Mouse (Mus musculus): ENCODE measurements around the gene Zbtb43.

The Zbtb43 gene

DNA sequence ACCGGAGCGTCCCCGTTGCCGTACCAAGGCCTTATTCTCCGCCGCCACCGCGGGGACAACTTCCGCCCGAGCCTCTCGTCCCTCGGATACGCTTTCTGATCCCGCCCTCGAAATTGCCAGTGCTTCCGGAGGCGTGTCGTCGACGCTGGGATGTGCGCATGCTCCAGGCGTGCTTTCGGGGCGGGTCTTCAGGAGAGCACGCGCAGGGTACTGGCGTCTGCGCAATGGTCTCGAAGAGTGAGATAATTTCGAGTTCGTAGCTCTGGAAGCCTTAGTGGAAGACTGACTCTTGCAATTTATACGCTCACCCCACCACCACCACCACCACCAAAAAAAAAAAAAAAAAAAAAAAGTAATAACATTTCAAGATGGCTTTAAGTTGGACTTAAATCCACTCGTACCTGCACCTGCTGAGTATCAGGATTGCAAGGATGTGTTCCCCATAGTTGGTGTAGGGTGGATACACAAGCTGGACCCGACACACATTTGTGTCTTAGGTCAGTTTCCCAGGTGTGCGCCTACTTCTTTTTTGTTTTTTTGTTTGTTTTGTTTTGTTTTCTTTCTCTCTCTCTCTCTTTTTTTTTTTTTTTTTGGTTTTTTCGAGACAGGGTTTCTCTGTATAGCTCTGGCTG lies at the start of gene Zbtb43:
TSS of gene Zbtb43 (minus strand) at position 94 of the 632 bp plus-strand sequence.
- peak; percentile 98 for DNase-seq (ENCODE audit: low read depth, low spot score)

GRCm38 (mm10) chr2:33515856-33516255 lies 47.5 kb upstream of the Zbtb43 start:
- DNase-seq (ENCODE audit: low read depth, low spot score): no peak

DNA sequence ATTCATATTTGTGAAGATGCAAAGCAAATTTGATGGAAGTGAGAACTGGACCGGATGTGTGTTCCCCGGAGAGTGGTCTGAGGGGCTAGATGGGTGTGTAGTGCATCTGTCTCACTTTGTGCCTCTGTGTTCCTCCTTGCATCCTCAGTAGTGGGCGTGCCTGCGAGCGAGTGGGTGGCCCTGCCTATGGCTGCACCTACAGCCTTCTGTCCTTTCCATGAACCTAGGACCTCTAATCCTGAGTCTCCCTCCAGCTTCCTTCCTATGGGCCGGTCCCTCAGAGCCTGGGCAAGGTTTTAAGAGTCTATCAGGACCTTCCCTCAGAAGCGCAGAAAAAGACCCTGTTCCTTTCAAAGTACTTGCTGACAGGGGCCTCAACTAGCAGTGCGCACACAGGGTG lies 47.1 kb upstream of the Zbtb43 start:
- no peak for DNase-seq (ENCODE audit: low read depth, low spot score)

DNA sequence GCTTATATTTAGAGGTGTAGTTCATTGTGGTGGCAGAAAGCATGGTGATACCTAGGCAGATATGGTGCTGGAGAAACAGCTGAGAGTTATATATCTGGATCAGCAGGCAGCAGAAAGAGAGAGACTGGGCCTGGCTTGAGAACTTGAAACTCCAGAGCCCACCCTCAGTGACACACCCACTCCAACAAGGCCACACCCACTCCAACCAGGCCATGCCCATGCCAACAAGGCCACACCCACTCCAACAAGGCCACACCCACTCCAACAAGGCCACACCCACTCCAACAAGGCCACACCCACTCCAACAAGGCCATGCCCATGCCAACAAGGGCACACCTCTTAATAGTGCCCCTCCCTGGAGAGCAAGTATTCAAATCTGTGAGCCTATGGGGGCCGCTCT lies 42.4 kb upstream of the Zbtb43 start:
- DNase-seq (ENCODE audit: low read depth, low spot score): no peak

GRCm38 (mm10) chr2:33502602-33503001 lies 34.2 kb upstream of the Zbtb43 start:
- no peak for DNase-seq (ENCODE audit: low read depth, low spot score)

DNA sequence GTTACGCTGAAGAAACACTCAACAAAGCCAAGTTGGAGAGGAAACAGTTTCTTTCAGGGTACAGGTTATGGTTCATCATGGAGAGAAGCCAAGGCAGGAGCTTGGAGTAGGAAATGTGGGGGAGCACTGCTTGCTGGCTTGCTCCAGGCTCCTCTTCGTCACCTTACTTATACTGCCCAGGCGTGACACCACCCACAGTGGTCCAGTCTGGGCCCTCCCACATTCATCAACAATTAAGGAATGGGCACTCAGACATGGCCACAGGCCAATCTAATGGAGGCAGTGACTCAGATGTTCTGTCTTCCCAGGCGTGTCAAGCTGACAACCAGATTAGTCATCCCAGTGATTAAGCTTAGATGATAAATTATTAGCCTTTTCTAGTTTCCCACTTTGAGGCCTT lies 29.9 kb upstream of the Zbtb43 start:
- DNase-seq (ENCODE audit: low read depth, low spot score): peak; percentile 66

DNA sequence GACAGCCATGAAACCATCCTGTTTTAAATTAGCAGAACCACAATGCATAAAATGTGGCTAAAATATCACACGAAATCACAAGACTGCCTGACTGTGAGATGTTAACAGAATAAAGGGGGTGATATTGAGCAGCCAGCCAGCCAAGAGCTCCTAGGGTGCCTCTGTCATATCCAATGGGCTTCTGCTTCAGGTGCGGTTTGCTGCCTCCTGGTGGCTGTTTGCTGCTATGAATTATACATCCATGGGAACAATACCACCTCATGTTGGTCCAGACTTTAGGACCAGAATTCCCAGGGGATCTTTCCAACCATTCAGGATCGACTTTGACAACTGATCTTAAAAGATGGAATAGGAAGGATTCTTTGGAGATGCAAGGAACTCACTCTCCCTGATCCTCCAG lies 27.3 kb upstream of the Zbtb43 start:
- no peak for DNase-seq (ENCODE audit: low read depth, low spot score)

- no peak for DNase-seq (ENCODE audit: low read depth, low spot score)
Measured at GRCm38 (mm10) chr2:33492041-33492440, 23.7 kb upstream of the Zbtb43 start.

GRCm38 (mm10) chr2:33489565-33489964 lies 21.2 kb upstream of the Zbtb43 start:
- DNase-seq (ENCODE audit: low read depth, low spot score): peak; percentile 71

- no peak for DNase-seq (ENCODE audit: low read depth, low spot score)
Measured at GRCm38 (mm10) chr2:33487332-33487731, 19.0 kb upstream of the Zbtb43 start.

DNA sequence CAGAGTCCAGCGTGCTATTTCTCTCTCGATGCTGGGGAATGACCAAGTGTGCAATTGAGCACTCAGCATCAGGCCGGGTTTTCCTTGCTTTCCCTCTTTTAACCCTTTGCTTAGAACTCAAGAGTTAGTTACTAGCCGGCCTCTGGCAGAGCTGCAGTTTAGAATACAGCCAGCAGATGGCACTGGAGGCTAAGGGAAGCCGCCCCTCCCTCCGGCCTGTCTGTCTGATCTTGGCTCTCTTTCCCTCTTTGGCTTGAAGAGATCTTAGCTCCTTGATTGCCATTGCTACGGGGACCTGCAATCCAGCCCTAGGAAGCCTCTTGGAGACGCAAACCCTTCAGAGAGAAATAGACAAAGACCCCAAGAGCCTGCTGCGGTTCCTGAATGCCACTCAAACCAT lies 18.5 kb upstream of the Zbtb43 start:
- peak; percentile 78 for DNase-seq (ENCODE audit: low read depth, low spot score)

DNA sequence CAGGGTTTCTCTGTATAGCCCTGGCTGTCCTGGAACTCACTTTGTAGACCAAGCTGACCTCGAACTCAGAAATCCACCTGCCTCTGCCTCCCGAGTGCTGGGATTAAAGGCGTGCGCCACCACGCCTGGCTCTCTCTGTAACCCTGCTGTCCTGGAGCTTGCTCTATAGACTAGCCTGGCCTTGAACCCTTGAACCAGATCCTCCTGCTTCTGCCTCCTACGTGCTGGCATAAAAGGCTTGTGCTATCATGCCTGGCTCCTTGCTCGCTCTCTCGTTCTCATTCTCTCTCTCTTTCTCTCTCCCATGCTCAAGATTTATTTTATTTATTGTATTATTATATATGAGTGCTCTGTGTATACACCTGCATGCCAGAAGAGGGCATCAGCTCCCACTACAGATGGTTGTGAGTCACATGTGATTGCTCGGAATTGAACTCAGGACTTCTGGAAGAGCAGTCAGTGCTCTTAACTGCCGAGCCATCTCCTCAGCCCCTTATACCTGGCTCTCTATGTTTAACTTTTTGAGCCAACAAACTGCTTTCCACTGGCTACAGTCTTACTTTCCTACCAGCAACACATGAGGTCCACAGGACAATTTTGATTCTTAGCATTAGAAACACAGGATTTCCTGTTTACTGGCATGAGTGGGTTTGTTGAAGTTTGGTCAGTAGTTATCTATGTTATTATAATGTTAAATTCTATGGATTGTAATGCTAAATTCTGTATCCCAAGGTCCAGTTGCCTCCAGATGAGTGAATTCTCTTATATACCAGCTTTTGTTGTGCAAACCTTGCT lies 9.8 kb upstream of the Zbtb43 start:
- DNase-seq (ENCODE audit: low read depth, low spot score): no peak

GRCm38 (mm10) chr2:33475961-33476360 lies 7.6 kb upstream of the Zbtb43 start:
- peak; percentile 89 for DNase-seq (ENCODE audit: low read depth, low spot score)

DNA sequence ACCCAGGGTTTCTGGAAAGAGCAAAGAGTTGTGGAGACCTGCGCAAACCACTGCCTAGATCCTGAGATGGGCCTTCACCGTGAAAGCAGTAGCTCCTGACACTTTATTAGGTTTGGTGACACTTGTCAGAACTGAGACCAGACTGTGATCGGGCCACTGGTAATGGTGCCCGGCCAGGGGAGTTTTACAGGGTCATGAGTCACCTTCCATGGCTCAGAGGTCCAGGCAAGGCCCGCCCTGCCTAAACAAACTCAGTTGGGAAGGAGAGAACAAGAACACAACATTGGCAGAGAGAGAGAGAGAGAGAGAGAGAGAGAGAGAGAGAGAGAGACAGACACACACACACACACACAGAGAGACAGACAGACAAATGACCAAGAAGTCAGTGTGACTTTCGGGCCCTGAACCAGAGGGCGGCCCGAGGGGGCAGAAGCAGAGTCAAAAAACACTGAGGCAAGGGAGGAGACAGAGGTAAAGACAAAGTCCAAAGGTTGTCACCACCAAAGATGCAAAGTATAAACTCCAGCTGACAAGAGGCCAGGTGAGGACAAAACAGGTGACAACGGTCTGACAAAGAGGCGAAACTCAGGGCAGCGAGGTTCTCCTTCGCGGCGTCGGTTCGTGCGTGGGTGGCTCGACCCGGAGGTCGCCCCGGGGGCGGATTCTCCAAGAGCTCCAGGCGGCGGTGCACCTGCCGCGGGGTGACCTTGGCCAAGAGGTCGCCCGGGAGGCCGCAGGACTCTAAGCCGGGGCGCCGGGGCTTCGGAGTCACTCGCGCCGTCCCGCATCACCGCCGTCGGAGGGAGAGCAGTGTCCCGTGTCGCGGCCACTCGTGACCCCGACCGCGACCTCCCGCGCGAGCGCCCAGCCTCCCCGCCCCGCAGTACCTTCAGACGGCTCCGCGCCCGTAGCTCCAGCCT lies 553 bp downstream of the Zbtb43 start:
- no peak for DNase-seq (ENCODE audit: low read depth, low spot score)

DNA sequence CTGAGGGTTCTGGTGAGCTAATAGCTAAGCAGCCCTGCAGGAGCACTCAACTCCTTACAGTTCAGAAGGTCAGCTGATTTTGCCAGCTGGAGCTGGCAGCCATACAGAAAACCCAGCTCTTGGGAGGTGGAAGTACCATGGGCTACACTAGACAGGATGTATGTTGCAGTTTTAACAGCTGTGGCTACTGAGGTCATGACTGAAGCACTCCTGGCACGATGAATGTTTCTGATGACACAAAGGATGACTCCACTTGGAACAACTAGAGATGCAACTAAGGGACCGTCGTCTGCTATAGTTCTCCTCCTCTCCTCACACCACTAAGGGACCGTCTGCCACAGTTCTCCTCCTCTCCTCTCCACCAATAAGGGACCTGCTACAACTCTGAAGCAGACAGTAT lies 2.4 kb downstream of the Zbtb43 start:
- peak; percentile 50 for DNase-seq (ENCODE audit: low read depth, low spot score)

- peak; percentile 53 for DNase-seq (ENCODE audit: low read depth, low spot score)
Measured at GRCm38 (mm10) chr2:33465215-33465614, 3.1 kb downstream of the Zbtb43 start.

- DNase-seq (ENCODE audit: low read depth, low spot score): no peak
Measured at GRCm38 (mm10) chr2:33462066-33462465, 6.3 kb downstream of the Zbtb43 start.

DNA sequence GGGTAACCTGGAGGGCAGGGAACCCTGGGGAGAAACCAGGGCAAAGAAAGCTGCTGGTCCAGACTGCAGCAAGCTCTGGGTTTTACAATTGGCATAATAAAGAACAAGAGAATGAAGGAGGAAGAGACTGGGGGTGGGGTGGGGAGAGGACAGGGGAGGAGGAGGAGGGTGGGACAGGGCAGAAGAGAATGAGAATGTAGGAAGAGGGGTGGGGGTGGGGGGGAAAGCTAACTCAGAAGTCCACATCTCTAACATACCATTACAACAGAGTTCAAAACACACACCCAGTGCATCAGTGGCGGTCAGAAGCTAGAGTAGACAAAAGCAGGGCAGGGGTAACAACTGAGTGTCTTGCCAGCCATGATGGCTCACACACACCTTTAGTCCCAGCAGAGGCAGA lies 7.3 kb downstream of the Zbtb43 start:
- no peak for DNase-seq (ENCODE audit: low read depth, low spot score)

DNA sequence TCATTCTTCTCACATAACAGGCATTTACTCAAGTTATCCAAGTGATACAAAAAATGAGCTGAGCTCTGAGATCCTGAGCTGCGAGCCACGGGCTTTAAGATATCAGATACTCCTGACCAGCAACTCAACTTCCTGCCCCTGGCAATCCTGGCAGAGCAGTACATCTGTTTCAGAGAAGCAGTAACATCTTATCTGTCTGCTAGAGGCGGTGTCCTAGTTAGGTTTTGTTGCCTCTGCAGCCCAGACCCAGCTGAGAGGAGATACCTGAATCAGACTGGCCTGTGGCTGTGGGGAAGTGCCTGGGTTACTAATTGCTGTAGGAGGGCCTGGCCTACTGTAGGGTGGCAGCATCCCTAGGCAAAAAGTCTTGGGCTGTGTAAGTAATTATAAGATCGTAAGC lies 8.7 kb downstream of the Zbtb43 start:
- no peak for DNase-seq (ENCODE audit: low read depth, low spot score)

DNA sequence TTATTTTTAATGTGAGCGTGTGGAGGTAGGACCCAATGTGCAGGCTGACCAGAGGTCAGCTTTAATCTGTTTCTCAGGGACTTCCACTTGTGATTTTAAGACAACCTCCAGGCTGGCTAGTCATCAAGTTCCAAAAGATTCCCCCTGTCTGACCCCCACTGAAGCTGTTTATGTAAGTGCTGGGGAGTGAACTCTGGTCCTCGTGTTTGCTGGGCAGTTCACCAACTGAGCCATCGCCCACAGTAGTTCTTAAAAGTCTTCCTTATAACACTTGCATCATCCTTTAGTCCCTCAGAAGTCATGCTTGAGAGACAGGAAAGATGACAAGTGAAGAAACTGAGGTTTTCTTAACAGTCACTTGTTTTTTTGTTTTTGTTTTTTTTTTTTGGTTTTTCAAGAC lies 11.7 kb downstream of the Zbtb43 start:
- DNase-seq (ENCODE audit: low read depth, low spot score): no peak

GRCm38 (mm10) chr2:33456242-33456641 lies 12.1 kb downstream of the Zbtb43 start:
- DNase-seq (ENCODE audit: low read depth, low spot score): no peak

GRCm38 (mm10) chr2:33455350-33455749 lies 13.0 kb downstream of the Zbtb43 start:
- DNase-seq (ENCODE audit: low read depth, low spot score): peak; percentile 57

Data from brain, adult 2 months (tissue).